Mouse (Mus musculus): ENCODE measurements around the gene Spata18.

Spata18 gene

GRCm38 (mm10) chr5:73667877-73668276 lies 16.7 kb downstream of the Spata18 start:
- DNase-seq: no peak

DNA sequence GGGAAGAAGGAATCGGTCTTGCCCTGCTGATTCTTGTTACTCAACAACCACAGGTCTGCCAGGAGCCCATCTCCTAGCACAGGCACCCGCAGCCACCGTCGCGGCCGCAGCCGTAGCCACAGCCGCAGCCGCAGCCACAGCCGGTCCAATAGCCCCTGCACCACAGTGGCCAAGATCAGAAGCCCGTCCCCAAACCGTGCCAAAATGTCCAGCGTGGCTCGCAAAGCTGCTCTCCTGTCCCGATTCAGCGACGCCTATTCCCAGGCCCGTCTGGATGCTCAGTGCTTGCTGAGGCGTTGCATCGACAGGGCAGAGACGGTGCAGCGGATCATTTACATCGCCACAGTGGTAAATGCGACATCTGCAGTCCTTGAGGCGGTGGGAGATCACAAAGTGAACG lies 18.2 kb downstream of the Spata18 start:
- DNase-seq: no peak

DNA sequence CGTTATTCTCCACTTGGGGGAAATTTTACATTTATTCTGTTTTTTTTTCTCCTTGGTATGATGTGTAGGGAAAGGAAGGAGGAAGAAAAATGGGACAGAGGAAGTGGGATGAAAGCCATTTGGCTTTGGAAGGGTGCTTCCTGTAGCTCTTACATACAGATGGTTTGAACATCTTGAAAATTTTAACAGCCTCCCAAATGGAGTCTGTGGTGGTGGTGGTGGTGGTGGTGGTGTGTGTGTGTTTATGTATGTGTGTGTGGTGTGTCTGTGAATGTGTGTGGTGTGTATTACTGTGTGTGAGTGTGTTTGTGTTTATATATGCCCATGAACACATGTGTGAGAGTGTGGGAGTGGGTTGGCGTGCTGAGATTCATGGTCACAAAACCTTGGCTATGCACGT lies 24.4 kb downstream of the Spata18 start:
- no peak for DNase-seq

DNA sequence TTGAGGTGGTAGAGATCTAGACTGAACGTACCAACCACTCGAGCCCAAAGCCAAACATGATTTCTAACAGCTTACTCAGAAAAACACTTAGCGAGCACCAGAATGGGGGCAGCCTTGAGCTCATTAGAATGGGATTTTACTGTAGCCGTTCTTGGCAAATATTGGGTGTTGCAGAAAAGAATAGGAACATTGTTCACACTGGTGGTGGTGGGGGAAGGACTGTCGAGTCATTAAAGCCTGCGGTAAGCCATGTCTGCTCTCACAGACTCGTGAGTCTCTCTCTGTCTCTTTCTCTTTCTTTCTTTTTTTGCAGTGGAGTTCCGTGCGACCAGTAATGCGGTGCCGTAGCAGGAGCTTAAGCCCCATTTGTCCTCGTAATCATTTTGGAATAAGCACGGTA lies 25.4 kb downstream of the Spata18 start:
- DNase-seq: no peak

- no peak for DNase-seq
Observed at GRCm38 (mm10) chr5:73683221-73683620, 32.0 kb downstream of the Spata18 start.

DNA sequence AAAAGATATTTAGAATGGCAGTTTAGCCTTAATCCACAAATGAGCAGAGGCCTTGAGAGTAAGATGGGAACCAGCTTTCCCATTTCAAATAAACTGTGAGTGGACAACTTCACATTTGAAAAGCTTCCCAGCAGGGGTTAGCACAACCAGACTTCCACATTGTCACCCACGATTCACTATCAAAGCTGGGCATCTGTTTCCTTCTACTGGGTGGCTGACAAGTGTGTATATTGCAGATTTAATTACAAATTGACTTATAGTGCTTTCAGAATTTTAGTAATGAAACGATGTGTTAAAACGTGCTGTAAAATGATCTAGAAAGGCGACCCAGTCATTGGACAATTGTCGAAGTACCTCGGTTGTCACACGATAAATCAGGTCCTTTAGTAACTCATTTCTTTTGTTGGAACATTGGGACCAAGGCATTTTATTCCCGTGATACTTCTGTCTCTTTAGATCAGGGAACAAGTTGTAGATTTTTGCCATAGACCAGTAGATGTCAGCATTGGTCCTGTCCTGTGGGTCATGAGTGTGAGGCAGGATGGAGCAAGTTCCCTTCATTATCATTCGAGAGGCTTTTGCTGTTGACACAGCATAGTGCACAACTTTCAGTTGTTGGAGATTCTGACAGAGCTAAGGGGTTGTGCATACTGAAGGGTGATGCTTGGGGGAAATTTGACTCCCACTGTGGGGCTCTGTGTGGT lies 32.7 kb downstream of the Spata18 start:
- peak; percentile 6 for DNase-seq

- no peak for DNase-seq
Observed at GRCm38 (mm10) chr5:73686149-73686548, 35.0 kb downstream of the Spata18 start.

GRCm38 (mm10) chr5:73688576-73688975 lies 37.4 kb downstream of the Spata18 start:
- no peak for DNase-seq

GRCm38 (mm10) chr5:73690146-73690545 lies 39.0 kb downstream of the Spata18 start:
- no peak for DNase-seq

- no peak for DNase-seq
Observed at GRCm38 (mm10) chr5:73691723-73692520, 40.7 kb downstream of the Spata18 start.

DNA sequence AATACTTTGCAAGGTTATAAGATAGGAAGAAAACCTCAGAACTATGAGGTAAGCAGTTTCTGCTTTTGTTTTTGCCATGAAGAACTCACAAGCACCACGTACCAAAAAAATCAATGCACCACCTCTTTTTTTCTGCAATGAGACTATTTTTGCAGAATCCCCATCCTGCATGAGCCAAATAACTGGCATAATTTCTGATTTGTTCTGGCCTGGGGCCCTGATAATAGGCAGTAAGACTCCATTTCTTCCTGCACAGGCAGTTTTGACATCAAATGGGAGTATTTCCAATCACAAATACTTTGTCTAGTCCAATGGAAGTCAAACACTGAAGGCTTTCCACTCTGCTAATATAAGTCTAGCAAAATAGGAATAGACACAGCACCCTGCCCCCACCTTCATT lies 42.6 kb downstream of the Spata18 start:
- DNase-seq: no peak

GRCm38 (mm10) chr5:73694254-73695015 lies 43.3 kb downstream of the Spata18 start:
- no peak for DNase-seq

DNA sequence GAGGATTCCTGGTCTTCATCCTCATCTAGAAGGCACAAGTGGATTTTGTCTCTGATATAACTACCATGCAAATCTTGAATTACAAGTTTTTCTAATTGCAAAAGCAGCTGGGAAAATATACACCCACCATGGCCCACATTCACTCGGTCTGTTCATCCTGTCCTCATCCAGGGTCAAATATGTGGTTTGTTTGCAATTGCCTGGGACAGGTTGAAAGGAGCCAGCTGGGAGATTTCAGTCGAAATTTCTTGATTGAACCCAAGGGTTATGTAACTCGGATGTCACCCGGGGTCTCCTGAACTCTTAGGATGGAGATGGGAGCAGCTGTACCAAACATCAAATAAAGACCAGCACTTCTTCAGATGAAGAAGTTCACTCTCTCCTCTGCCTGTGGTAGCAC lies 46.5 kb downstream of the Spata18 start:
- no peak for DNase-seq

DNA sequence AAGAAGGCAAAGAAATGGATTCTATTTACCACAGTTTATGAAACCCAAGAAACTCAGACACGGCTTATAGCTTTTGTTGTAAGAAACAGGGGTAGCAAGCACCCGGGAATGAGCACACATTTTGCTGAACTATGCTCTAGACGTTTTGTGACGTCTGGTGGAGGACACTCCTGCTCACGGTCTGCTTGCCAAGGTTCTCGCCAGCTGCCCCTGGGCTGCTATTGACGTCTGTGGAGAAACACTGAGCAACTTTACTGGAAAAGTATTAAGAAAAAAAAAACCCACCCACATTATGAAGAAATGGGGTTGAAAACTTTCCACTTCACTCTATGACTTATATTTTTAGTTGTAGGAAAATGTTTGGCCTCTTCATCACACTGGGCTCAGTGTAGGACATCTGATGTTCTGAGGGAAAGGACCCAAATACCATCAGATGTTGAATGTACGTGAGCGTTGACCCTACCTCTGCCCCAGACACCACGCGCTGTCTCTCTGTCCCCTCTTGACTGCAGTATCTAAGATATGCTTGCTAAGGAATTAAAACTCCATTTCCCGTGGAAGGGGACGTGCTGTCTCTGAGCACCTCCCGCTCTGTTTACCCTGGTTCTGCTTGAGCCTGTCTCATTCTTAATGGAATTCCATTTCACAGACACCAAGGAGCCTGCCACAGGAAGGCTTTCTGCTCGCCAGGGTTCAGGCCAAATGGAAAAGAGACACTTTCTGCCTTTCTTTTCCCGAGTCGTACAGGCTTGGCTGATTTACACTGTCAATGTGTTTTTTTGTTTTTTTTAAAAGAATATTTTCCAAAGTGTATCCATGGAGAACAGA lies 50.1 kb downstream of the Spata18 start:
- DNase-seq: no peak

- no peak for DNase-seq
Observed at GRCm38 (mm10) chr5:73701946-73702710, 50.9 kb downstream of the Spata18 start.

GRCm38 (mm10) chr5:73703096-73703495 lies 51.9 kb downstream of the Spata18 start:
- no peak for DNase-seq

DNA sequence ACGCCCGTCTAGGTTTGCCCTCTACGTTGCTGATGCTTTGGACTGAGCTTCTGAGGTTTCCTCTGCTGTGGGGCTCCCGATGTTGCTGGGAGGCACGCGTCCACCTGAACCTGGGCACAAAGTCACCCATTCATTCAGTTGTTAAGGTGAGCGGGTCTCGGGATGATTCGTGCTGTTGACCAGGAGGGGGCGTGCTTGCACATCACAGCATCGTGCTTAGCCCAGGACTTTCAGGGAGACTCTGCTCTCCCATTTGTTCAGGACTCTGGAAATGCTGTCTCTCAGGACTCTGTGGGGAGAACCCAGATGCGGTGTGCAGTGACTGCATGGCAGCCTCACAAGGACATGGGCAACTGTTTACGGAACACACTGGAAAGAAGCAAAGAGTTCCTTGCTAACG lies 53.1 kb downstream of the Spata18 start:
- DNase-seq: no peak

GRCm38 (mm10) chr5:73704757-73705156 lies 53.6 kb downstream of the Spata18 start:
- DNase-seq: no peak

DNA sequence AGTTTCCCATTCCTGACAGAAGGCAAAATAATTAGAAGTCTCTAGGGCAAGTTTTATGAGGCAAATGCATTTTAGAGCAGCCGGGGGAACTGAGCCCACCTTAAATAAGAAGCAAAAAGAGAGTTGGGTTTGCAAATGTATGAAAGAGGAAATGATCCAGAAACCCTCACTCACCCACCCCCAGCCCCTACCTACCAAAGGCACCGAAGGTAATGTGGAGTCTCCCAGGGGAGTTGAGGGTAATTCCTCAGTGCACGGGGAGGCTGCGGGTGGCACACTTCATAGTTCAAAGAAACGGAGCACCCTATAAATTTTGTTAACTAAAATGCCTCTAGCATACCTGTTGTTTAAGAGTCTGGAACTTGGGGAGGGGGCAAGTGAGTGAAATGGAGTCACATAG lies 54.1 kb downstream of the Spata18 start:
- DNase-seq: no peak

DNA sequence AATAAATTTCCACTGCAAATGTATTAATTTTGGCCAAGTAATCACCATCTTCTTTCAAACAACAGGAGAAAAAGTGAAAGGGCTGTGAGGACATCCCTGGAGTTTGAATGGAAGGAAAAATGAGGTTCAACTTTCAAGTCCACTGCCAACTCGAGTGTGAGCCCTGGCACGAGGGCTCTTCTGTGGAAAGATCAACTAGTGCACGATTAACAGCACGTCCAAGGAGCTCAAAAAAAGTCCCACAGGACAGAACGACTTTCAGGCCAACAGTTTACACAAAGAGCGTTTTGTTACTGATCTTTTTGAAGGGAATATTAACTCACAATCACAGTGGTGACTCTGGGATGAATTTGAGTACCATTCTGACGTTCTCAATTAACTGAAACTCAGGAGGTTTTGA lies 61.7 kb downstream of the Spata18 start:
- DNase-seq: no peak

GRCm38 (mm10) chr5:73716941-73717340 lies 65.8 kb downstream of the Spata18 start:
- no peak for DNase-seq

GRCm38 (mm10) chr5:73721682-73722282 lies 70.6 kb downstream of the Spata18 start:
- DNase-seq: no peak

Data from cerebellum, adult 9-10 months (tissue).